Mouse (Mus musculus) MEL (cell line): ENCODE results near the gene Castor1. TPM values are rescaled to one million over a fixed set of nuclear protein-coding genes. Genes with fewer than 3 reads are reported as not detected.

ENCODE experiments used
- DNase-seq: peaks from one replicate; pipeline ENCODE4 v3.0.0; 2011; ENCODE audit warnings: low read depth, low spot score
- H3K27ac ChIP-seq: 2 replicates; pipeline ENCODE4 v1.5.1; 2012; ENCODE audit warnings: low read depth, mild to moderate bottlenecking, control low read depth, low read length, moderate library complexity; ENCODE audit not compliant: control insufficient read depth
- H3K27me3 ChIP-seq, 2 experiments: fragments of 150-350 bp in 1 of 2; sonication (generic) in 1 of 2; 2 replicates each; pipeline ENCODE4 v1.6.1; 2012; ENCODE audit warnings: low read length in 2 of 2, mild to moderate bottlenecking in 2 of 2, improper control_type of control experiment in 1 of 2, moderate library complexity in 1 of 2; ENCODE audit not compliant: insufficient read depth in 2 of 2, control insufficient read depth in 1 of 2
- H3K36me3 ChIP-seq, 2 experiments: 2 replicates each; pipeline ENCODE4 v1.6.1; 2012 to 2014; ENCODE audit warnings: low read length in 2 of 2, improper control_type of control experiment in 1 of 2, inconsistent platforms in 1 of 2, mild to moderate bottlenecking in 1 of 2; ENCODE audit not compliant: insufficient read depth in 2 of 2, control insufficient read depth in 1 of 2
- H3K4me1 ChIP-seq, 2 experiments: fragments of 150-350 bp in 1 of 2; sonication (generic) in 1 of 2; 2 replicates each; pipeline ENCODE4 v1.6.1; 2012; ENCODE audit warnings: low read length in 2 of 2, improper control_type of control experiment in 1 of 2, mild to moderate bottlenecking in 1 of 2; ENCODE audit not compliant: insufficient read depth in 2 of 2, control insufficient read depth in 1 of 2
- H3K4me3 ChIP-seq, 2 experiments: fragments of 150-350 bp in 1 of 2; sonication (generic) in 1 of 2; 2 replicates each; pipeline ENCODE4 v1.5.1; 2012; ENCODE audit warnings: low read depth in 2 of 2, low read length in 2 of 2, mild to moderate bottlenecking in 2 of 2, moderate library complexity in 2 of 2, control low read depth in 1 of 2, improper control_type of control experiment in 1 of 2; ENCODE audit not compliant: control insufficient read depth in 1 of 2, insufficient read depth in 1 of 2
- H3K79me2 ChIP-seq: 2 replicates; pipeline ENCODE4 v1.6.1; 2012; ENCODE audit warnings: mild to moderate bottlenecking, low read length, moderate library complexity; ENCODE audit not compliant: control insufficient read depth, poor library complexity, insufficient read depth
- H3K9ac ChIP-seq: 2 replicates; pipeline ENCODE4 v1.6.1; 2012; ENCODE audit warnings: low read depth, mild to moderate bottlenecking, control low read depth, low read length, moderate library complexity; ENCODE audit not compliant: control insufficient read depth, poor library complexity, severe bottlenecking
- H3K9me3 ChIP-seq: fragments of 150-350 bp; sonication (generic); replicated peaks from 2 replicates; pipeline ENCODE4 v1.6.1; 2012; ENCODE audit warnings: mild to moderate bottlenecking, low read length, improper control_type of control experiment, moderate library complexity; ENCODE audit not compliant: insufficient read depth
- BHLHE40 ChIP-seq: IDR thresholded peaks from 2 replicates; pipeline ENCODE4 v1.6.1; 2012; ENCODE audit warnings: low read depth, mild to moderate bottlenecking, inconsistent platforms, low read length, improper control_type of control experiment, borderline replicate concordance
- CHD2 ChIP-seq: IDR thresholded peaks from 2 replicates; pipeline ENCODE4 v1.6.1; 2011; ENCODE audit warnings: low read length, improper control_type of control experiment
- ELF1 ChIP-seq: IDR thresholded peaks from 2 replicates; pipeline ENCODE4 v1.6.1; 2014; ENCODE audit warnings: low read depth, mild to moderate bottlenecking, inconsistent platforms, low read length, improper control_type of control experiment, moderate library complexity
- GATA1 ChIP-seq: IDR thresholded peaks from 2 replicates; pipeline ENCODE4 v1.6.1; 2011; ENCODE audit warnings: low read depth, low read length, improper control_type of control experiment
- HCFC1 ChIP-seq: IDR thresholded peaks from 2 replicates; pipeline ENCODE4 v1.6.1; 2012; ENCODE audit warnings: low read depth, mild to moderate bottlenecking, inconsistent platforms, low read length, improper control_type of control experiment, moderate library complexity
- JUND ChIP-seq: IDR thresholded peaks from 2 replicates; pipeline ENCODE4 v1.6.1; 2011; ENCODE audit warnings: low read depth, mild to moderate bottlenecking, improper control_type of control experiment, low read length
- MAFK ChIP-seq: IDR thresholded peaks from 2 replicates; pipeline ENCODE4 v1.6.1; 2011; ENCODE audit warnings: low read depth, mild to moderate bottlenecking, low read length, improper control_type of control experiment, borderline replicate concordance
- MAX ChIP-seq: IDR thresholded peaks from 2 replicates; pipeline ENCODE4 v1.6.1; 2011; ENCODE audit warnings: low read length, improper control_type of control experiment
- MAZ ChIP-seq: IDR thresholded peaks from 2 replicates; pipeline ENCODE4 v1.6.1; 2012; ENCODE audit warnings: low read depth, mild to moderate bottlenecking, inconsistent platforms, low read length, improper control_type of control experiment
- MXI1 ChIP-seq: IDR thresholded peaks from 2 replicates; pipeline ENCODE4 v1.6.1; 2011; ENCODE audit warnings: mild to moderate bottlenecking, low read depth, low read length, improper control_type of control experiment
- MYB ChIP-seq: IDR thresholded peaks from 2 replicates; pipeline ENCODE4 v1.6.1; 2011; ENCODE audit warnings: mild to moderate bottlenecking, low read depth, low read length, improper control_type of control experiment
- NELFE ChIP-seq: IDR thresholded peaks from 2 replicates; pipeline ENCODE4 v1.6.1; 2011; ENCODE audit warnings: low read depth, low read length, improper control_type of control experiment
- NRF1 ChIP-seq: IDR thresholded peaks from 2 replicates; pipeline ENCODE4 v1.6.1; 2014; ENCODE audit warnings: low read depth, mild to moderate bottlenecking, inconsistent platforms, low read length, improper control_type of control experiment, moderate library complexity; ENCODE audit not compliant: poor library complexity, insufficient read depth, severe bottlenecking
- POLR2A ChIP-seq, 2 experiments: IDR thresholded peaks; 2 replicates each; pipeline ENCODE4 v1.6.1; 2011 to 2012; ENCODE audit warnings: low read length in 2 of 2, mild to moderate bottlenecking in 2 of 2, control low read depth in 1 of 2, improper control_type of control experiment in 1 of 2, low read depth in 1 of 2, moderate library complexity in 1 of 2; ENCODE audit not compliant: control insufficient read depth in 1 of 2, insufficient read depth in 1 of 2, poor library complexity in 1 of 2
- POLR2AphosphoS5 ChIP-seq: IDR thresholded peaks from 2 replicates; pipeline ENCODE4 v1.6.1; 2012; ENCODE audit warnings: low read depth, borderline replicate concordance, mild to moderate bottlenecking, inconsistent platforms, low read length, moderate library complexity, mixed read lengths
- RAD21 ChIP-seq: IDR thresholded peaks from 2 replicates; pipeline ENCODE4 v1.6.1; 2011; ENCODE audit warnings: mild to moderate bottlenecking, low read depth, low read length, improper control_type of control experiment
- RCOR1 ChIP-seq: IDR thresholded peaks from 2 replicates; pipeline ENCODE4 v1.6.1; 2012; ENCODE audit warnings: low read depth, mild to moderate bottlenecking, inconsistent platforms, low read length, improper control_type of control experiment
- SMC3 ChIP-seq: IDR thresholded peaks from 2 replicates; pipeline ENCODE4 v1.6.1; 2011; ENCODE audit warnings: low read depth, low read length, improper control_type of control experiment
- TAL1 ChIP-seq: IDR thresholded peaks from 2 replicates; pipeline ENCODE4 v1.6.1; 2012; ENCODE audit warnings: mild to moderate bottlenecking, inconsistent platforms, low read length, moderate library complexity, mixed read lengths
- TBP ChIP-seq: IDR thresholded peaks from 2 replicates; pipeline ENCODE4 v1.8.0; 2011; ENCODE audit warnings: low read depth, low read length, improper control_type of control experiment
- UBTF ChIP-seq: IDR thresholded peaks from 2 replicates; pipeline ENCODE4 v1.6.1; 2012; ENCODE audit warnings: low read depth, mild to moderate bottlenecking, inconsistent platforms, low read length, improper control_type of control experiment, moderate library complexity, borderline replicate concordance; ENCODE audit not compliant: insufficient read depth
- ZC3H11A ChIP-seq: IDR thresholded peaks from 2 replicates; pipeline ENCODE4 v1.6.1; 2012; ENCODE audit warnings: low read depth, mild to moderate bottlenecking, inconsistent platforms, low read length, improper control_type of control experiment
- ZKSCAN1 ChIP-seq: IDR thresholded peaks from 2 replicates; pipeline ENCODE4 v1.6.1; 2012; ENCODE audit warnings: low read depth, mild to moderate bottlenecking, inconsistent platforms, low read length, improper control_type of control experiment, moderate library complexity
- ZMIZ1 ChIP-seq: IDR thresholded peaks from 2 replicates; pipeline ENCODE4 v1.6.1; 2012; ENCODE audit warnings: low read depth, mild to moderate bottlenecking, inconsistent platforms, low read length, improper control_type of control experiment, moderate library complexity
- ZNF384 ChIP-seq: IDR thresholded peaks from 2 replicates; pipeline ENCODE4 v1.6.1; 2012; ENCODE audit warnings: low read depth, mild to moderate bottlenecking, inconsistent platforms, low read length, improper control_type of control experiment
- polyA plus RNA-seq, 2 experiments: library from polyadenylated mRNA; stranded (reverse) in 1 of 2; unstranded in 1 of 2; fragments of >175 nt in 1 of 2; fragments of >200 nt in 1 of 2; gene quantifications; 2 replicates each; pipeline versions ENCODE4 v1.2.1 to v1.2.4; 2012; ENCODE audit warnings: low replicate concordance in 2 of 2, low read depth in 1 of 2; ENCODE audit not compliant: insufficient read length in 2 of 2, insufficient read depth in 1 of 2, missing spikeins in 1 of 2
- total RNA-seq: library from RNA; depleted of rRNA; stranded (reverse); fragments of 300-350 nt; gene quantifications from 2 replicates; pipeline ENCODE4 v1.2.3, GENCODE M21; 2012

The Castor1 gene
- total and polyA plus RNA-seq, 3 experiments, result 6.6 to 11.8 TPM; not detected in 1

GRCm38 (mm10) chr11:4203705-4204074 is 14.3 kb upstream of the Castor1 start:
- Histone ChIP-seq H3K9ac (no peak overlapping the region), H3K27me3 (no peaks in the 10 kb centered on the region), H3K36me3 (peaks cover 0 to 31% of the 10 kb centered on the region in 2 experiments), H3K4me3 (no peak overlapping the region), H3K79me2 (no peaks in the 10 kb centered on the region), H3K27ac (peak overlapping the region; percentile 8; the same call in 1 of the 2 replicates), H3K9me3 (no peaks in the 10 kb centered on the region), H3K4me1 (peaks cover 22 to 30% of the 10 kb centered on the region in 2 experiments)
- DNase-seq, result no peak
- TF ChIP-seq MAZ (0 out of 2 replicates have a peak, but pooled peaks have one; percentile 35), HCFC1 (no peak)

- H3K4me3 ChIP-seq, result no peak overlapping the region
- peaks cover 22 to 30% of the 10 kb centered on the region in 2 experiments for H3K4me1 ChIP-seq
- peaks cover under 1 to 31% of the 10 kb centered on the region in 2 experiments for H3K36me3 ChIP-seq
- no peaks in the 10 kb centered on the region for H3K9me3 ChIP-seq
- H3K27me3 ChIP-seq, result no peaks in the 10 kb centered on the region
- DNase-seq, result no peak
- H3K79me2 ChIP-seq, result no peaks in the 10 kb centered on the region
- no peak for TF ChIP-seq TAL1
- no peak for TF ChIP-seq ELF1
- no peak for TF ChIP-seq ZMIZ1
- TF ChIP-seq UBTF, result no peak
- TF ChIP-seq MXI1, result no peak
- no peak for TF ChIP-seq POLR2A (IDR thresholded peaks at IDR 0.05; ENCODE audit: control insufficient read depth in 1 of 2, insufficient read depth in 1 of 2, low read depth in 1 of 2, low read length in 2 of 2, poor library complexity in 1 of 2)
- no peak for TF ChIP-seq TBP
- no peak for TF ChIP-seq RAD21
- no peak for TF ChIP-seq SMC3
- no peak for TF ChIP-seq ZKSCAN1
- TF ChIP-seq GATA1, result no peak
- TF ChIP-seq RCOR1, result no peak
- TF ChIP-seq, all 39 proteins: peak for 0
- Histone ChIP-seq H3K27ac (no peak overlapping the region), H3K9ac (no peak overlapping the region)
Observed at GRCm38 (mm10) chr11:4205097-4205655, 12.8 kb upstream of the Castor1 start.

- Histone ChIP-seq H3K4me1 (peaks cover 22 to 30% of the 10 kb centered on the region in 2 experiments), H3K9me3 (no peaks in the 10 kb centered on the region), H3K9ac (no peak overlapping the region), H3K36me3 (peaks cover 2 to 31% of the 10 kb centered on the region in 2 experiments), H3K27me3 (no peaks in the 10 kb centered on the region), H3K79me2 (no peaks in the 10 kb centered on the region), H3K27ac (peak overlapping the region; percentile 57; the same call in 1 of the 2 replicates), H3K4me3 (no peak overlapping the region)
- DNase-seq, result peak; percentile 52
- TF ChIP-seq JUND, result no peak
- no peak for TF ChIP-seq ELF1
- TF ChIP-seq GATA1, result no peak
- no peak for TF ChIP-seq BHLHE40
- no peak for TF ChIP-seq MYB
- no peak for TF ChIP-seq POLR2A (IDR thresholded peaks at IDR 0.05; ENCODE audit: control insufficient read depth in 1 of 2, insufficient read depth in 1 of 2, low read depth in 1 of 2, low read length in 2 of 2, poor library complexity in 1 of 2)
- TF ChIP-seq POLR2AphosphoS5, result no peak
- no peak for TF ChIP-seq ZC3H11A
- no peak for TF ChIP-seq MAFK
- TF ChIP-seq NELFE, result no peak
- no peak for TF ChIP-seq NRF1
- TF ChIP-seq TBP, result no peak
- TF ChIP-seq ZMIZ1, result no peak
- TF ChIP-seq CHD2, result no peak
- no peak for TF ChIP-seq MAX
- TF ChIP-seq ZNF384, result no peak
Observed at GRCm38 (mm10) chr11:4205951-4206350, 12.1 kb upstream of the Castor1 start.
